Mouse (Mus musculus) neutrophil, adult 5-6 weeks (primary cell): ENCODE data around the gene Fmc1. TPM values are rescaled to one million over a fixed set of nuclear protein-coding genes. Genes with fewer than 3 reads are reported as not detected.
"Not testable (repeated sequence)": the region's sequence is repeated elsewhere in the genome, so short reads cannot be mapped to it uniquely, and the experiment has no call there.

ENCODE experiments used
- ATAC-seq: fragments of 151-379, 151-347 bp; 2 replicates; pipeline ENCODE4 v1.8.0; 2017; ENCODE audit warnings: mild to moderate bottlenecking, moderate TSS enrichment; ENCODE audit not compliant: insufficient number of reproducible peaks, poor library complexity, low FRiP score, severe bottlenecking; ENCODE audit errors: extremely low read depth
- total RNA-seq: library from RNA; stranded (forward); fragments of 200-1000 nt; gene quantifications from 2 replicates; pipeline ENCODE4 v1.2.3, GENCODE M21; 2017

Gene Fmc1
- 7.9 and 8.5 TPM in 2 replicates for total RNA-seq

DNA sequence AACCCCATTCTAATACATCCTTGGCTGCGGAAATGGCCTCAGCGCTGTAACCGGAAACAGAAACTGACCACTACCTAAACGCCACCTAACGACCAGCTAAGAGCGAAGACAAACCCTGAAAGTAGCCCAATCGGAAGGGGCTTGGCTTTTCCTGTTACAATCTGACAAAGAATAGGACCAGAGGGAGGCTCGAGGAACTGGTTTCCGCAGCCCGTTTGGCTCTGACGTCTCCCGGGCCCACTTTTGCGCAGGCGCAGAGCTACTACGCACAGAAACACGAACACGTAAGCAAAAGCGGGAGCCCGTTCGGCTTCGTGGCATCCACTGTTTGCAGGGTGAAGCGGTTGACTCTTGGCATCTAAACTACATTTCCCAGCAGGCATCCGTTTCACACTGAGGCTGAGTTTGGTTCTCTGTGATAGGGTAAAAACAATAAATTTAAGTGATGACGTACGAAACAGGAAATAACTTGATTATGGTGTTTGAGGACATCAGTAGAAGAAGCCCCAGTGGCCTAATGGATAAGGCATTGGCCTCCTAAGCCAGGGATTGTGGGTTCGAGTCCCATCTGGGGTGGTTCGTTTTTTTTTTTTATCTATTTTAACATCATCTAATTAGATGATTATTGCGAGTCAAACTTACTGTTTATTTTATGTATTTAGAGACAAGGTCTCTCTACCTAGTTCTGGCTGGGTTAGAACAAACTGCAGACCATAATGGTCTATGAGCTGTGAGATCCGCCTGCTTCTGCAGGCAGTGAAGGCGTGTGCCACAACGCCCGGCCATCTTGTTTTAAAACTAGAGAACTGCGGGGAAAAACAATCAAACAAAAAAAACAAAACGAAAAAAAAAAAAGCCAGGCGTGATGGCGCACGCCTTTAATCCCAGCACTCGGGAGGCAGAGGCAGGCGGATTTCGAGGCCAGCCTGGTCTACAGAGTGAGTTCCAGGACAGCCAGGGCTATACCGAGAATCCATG is at the start of gene Fmc1:
Fmc1 (plus strand) TSS at position 75 of the 978 bp plus-strand sequence.
- ATAC-seq = peak; percentile 86

DNA sequence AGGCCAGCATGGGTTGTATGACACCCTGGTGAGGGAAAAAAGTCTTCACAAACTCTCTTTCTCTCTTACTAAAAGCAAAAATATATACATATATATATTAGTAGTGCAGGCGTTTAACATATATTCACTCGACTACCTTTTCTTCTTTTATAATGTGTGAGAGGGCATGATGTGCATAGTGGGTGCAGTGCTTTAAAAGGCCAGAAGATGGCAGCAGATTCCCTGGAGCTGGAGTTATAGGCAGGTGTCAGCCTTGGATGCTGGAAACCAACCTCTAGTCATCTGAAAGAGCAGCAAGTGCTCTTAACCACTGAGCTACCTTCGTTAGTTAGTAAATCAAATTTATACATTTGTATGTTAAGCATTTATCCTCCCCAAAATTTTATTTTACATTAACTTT is 40.8 kb upstream of the Fmc1 start:
- peak; percentile 87 for ATAC-seq

DNA sequence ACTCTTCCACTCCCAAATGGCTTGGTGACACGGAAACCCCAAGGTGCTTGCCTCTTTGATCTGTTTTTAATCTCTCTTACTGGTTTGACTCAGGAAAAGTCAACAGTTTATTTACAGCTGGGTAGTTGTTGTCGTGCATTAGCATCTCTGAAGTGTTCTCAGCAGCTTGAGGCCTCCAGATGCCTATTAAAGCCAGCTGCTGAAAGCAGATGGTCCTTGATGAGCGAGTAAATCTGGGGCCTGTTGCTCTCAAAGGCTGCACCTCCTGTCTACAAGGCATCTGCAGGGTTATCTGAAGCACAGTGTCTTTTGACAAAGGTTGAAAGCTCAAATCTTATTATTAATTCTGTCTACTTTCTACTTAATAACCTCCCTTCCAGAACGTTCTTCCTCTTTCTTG is 37.7 kb upstream of the Fmc1 start:
- ATAC-seq = no peak

DNA sequence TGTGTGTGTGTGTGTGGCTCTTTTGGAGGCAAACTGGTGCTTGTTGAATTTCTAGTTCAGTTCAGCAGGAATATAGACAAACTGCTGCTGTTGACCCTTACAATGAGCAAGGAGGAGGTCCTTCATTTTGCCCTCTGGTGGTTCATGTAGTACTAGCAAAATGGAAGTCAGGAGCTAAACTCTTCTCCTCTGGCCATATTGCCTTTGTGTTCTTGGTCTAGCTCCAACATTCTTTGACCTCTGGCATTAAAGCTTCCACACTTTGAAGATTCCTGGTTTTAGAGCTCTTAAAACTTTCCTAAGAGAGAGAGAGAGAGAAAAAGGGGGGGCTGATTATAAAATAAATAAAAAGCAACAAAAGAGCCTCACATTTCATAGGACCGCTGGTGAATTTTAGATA is 21.2 kb upstream of the Fmc1 start:
- no peak for ATAC-seq

DNA sequence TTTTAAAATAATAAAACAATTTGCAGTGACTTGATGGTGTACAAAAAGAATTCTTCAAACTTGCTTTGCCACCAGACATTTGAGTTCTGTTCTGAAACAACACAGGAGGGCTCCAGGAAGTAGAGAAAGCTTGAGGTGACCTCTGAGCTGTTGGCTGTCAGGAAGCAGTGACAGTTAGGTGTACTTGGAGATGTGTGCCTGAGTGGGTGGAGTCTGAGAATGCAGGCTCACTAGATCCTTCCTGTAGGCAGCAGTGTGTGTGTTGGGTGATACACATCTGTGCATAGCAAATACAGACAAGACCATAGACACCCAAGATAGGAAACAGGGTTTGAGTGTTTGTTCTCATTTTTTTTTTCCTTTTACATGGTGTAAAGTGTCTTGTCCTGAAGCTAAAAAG is 20.5 kb upstream of the Fmc1 start:
- ATAC-seq = no peak

DNA sequence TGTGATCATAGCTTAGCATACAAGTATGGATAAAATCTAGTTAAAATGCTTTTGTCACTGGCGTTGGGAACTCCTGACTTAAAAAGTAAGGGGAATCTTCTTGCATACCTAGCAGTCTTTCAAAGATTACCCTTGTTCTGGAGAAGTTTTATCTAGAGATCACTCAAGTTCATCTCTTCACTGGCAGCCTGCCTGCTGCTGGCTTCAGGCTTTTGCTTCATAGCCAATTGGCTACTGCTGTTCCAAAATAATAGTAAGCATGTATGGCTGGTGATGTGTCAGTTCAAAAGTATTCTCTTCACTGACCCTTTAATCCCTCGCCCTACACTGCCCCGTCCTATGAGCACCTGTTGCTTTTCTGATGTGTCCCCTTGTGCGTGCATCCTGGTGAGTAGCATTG is 18.1 kb upstream of the Fmc1 start:
- ATAC-seq = no peak

DNA sequence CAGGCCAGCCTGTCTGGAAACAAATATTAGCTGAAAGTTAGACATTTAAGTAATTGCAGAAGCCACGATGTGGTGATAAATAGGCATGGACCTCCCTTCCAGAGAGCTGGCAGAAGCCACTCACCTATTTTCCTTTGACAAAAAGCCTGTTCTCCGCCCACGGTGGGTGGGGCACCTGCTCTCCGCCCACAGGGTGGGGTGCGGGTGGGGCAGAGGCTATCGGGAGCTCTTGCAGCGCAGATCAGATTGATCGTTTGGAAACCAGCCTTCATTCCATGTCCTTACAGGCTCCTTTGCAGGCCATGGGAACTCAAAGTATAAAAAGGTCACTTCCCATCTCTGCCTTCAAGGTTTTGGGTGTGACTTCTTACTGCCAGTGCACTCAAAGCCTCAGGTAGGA is 9.5 kb upstream of the Fmc1 start:
- ATAC-seq = no peak

DNA sequence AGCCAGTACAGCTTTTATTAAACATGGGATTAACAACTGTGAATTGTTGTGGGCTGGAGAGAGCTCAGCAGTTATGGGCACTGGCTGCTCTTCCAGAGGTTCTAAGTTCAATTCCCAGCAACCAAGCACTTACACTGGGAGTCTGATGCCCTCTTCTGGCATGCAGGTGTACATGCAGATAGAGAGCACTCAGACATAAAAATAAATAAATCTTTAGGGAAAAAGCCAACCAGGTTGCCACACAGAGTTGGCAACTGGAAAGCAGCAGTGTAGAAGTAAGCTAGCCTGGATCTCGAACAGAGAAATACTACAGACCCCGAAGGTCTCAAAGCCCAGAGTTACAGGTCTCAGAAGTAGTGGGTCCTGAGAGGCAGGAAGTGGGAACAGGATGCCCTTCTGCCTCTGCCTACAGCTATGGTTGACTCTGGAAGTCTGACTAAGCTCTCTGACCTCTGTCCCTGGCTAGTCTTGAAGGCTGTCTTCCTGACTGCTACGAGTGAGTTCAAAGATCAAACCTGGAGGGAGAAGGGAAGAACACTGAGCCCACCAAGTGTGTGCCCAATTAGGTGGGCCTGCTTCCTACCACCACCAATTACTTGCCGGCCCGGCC is 2.0 kb upstream of the Fmc1 start:
- ATAC-seq = no peak

DNA sequence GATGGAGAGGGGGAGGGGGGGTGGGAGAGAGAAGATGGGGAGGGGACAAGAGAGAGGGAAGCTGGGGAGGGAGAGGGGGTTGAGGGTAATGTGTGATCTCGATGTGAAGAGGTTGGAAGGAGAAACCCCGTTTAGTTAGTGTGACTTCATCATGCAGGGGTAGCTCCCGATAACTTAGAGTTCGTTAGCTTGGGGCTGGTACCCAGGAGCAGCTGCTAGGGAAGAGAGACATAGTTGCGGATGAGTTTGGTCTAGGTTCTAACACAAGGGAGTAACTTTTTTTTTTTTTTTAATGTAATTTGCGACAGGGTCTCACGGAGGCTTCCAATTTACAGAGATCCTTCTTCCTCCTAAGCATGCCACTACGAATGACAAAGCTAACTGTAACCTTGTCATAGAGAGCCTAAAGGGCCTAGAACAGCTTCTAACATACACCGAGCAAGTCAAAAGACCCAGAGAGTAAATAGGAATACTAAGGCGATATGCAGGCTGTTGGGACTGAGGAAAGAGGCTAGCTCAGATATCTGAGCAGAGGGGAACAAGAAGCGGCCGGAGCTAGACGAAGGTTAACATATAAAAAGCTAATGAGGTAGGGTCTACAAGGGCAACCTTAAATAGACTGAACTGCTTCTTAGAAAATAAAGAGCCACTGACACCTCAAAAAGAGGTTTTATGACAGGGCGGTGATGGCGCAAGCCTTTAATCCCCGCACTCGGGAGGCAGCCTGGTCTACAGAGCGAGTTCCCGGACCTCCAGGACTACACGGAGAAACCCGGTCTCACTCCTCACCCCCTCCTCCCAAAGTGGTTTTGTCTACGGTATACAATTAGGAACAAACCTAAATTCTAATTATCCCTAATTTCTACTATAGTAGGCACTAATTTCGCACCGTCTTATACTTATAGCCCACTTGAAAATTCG is 542 bp upstream of the Fmc1 start:
- no peak for ATAC-seq

DNA sequence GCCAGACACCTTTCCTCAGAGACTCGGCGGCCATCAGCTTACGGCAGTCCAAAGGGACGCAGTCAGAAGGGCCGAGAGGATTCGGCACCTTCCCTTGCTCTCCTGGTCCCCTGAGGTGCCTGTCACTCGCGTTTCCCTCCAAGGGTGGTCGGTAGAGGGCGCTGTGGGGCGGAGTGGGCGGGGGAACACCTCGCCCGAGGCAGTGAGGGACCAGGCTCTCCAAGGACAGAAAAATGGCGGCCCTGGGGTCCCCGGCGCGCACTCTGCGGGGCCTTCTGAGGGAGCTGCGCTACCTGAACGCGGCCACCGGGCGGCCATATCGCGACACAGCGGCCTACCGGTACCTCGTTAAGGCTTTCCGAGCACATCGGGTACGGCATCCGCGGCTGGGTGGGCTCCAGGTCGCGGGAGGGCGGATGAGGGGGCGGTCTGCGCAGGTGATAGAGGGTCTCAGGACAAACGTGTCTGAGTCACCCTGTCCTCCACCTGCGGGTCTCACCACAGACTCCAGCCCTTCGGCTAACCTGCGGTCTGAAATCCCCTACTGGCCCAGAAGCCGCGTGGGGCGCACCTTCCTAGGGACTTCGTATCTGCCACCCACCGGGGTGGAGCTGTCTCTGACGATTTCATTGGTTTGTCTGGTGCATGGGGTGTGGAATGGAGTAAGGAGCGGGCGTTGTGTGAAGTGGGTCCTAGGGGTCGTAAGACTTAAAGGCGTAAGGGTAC is 1.5 kb downstream of the Fmc1 start:
- ATAC-seq = peak; percentile 68

DNA sequence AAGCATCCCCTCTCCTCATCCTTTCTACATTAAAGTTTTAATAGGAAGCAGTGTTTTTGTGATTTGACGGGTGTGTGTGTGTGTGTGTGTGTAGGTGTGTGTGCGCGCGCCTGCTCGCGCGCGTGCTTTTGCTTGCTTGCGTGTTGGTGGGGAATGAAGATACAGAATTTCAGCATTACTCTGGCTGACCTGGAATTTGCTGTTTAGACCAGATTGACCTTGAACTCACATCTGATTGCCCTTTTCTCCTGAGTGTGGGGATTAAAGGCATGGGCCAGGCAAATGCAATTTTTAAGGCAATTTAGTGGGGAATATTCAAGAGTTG is 2.0 kb downstream of the Fmc1 start:
- ATAC-seq = no peak

DNA sequence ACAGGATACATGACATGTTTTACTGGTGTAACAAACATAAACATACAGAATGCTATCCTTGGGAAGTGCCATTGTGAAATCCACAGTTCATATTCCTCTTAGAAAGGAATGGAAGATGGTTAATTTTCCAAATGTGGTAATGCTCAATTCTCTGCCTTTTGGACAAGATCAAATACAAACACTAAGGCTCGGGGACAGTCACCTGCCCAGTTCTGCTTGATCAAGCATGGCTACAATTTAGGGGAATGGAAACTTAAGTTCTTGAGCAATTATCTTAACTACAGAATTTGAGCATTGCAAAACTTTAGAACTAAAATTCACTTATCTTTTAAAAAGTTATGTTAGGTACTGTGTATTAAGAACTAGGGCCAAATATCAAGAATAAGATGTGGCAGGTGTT is 2.5 kb downstream of the Fmc1 start:
- ATAC-seq = no peak

DNA sequence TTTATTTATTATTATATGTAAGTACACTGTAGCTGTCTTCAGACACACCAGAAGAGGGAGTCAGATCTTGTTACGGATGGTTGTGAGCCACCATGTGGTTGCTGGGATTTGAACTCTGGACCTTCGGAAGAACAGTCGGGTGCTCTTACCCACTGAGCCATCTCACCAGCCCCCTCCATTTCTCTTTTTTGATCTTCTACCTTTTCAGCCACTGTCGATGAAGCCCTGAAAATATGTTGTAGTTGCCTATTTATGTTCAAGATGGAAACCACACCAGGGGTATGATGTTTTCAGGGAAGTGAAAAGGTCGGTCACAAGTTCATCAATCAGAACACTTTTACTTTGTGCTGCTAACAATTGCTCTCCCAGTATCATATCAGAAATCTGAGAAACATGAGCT is 10.8 kb downstream of the Fmc1 start:
- not testable (repeated sequence) for ATAC-seq

DNA sequence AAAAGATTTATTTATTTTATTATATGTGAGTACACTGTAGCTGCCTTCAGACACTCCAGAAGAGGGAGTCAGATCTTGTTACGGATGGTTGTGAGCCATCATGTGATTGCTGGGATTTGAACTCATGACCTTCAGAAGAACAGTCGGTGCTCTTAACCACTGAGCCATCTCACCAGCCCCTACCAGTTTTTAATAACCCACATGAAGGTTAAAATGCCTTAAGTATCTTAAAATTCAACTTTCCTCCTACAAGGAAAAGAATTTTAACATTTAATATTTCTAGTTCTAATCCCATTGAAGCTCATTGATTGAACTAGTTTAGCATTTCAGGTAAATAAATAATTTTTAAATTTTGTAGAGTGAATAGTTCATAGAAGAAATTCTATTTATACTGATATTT is 13.7 kb downstream of the Fmc1 start:
- ATAC-seq = not testable (repeated sequence)

DNA sequence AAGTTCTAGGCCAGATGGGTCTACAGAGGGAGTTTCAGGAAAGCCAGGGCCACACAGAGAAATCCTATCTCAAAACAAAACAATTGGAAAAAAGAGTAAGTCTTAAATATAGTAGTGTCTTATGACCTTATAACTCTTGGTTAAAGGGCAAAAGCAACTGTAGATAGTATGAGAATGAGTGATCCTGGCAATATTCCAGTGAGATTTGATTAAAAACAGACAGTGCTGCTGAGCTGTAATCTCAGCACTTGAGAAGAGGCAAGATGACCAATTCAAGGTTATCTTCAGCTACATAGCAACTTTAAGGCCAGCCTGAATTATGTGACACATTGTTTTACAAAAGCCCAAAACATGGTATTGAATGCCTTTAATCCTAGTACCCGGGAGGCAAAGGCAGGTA is 14.4 kb downstream of the Fmc1 start:
- no peak for ATAC-seq

DNA sequence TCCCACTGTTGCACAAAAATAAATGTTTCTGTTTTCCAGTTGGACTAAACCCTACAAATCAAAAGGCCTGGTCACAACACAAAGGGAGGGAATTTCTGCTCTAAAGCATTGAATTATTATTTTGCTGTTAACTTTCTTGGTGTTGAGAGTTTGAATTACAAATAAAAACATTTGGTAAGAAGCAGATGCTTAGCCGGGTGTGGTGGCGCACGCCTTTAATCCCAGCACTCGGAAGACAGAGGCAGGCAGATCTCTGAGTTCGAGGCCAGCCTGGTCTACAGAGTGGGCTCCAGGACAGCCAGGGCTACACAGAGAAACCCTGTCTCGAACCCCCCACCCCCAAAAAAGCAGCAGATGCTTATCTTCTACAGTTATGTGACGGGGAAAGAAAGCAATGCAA is 15.3 kb downstream of the Fmc1 start:
- ATAC-seq = not testable (repeated sequence)

DNA sequence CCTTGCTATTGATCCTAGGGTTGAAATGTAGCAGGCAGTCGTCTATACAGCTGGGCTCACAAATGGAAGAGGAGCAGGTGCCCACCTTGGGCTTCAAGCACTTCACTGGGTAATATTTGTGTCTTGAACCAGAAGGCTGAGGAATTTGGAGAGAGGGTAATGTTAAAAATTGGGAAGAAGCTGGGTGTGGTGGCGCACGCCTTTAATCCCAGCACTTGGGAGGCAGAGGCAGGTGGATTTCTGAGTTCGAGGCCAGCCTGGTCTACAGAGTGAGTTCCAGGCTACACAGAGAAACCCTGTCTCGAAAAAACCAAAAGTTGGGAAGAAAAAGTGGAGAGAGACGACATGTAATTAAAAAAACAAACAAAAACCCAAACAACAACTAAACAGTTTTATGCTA is 16.5 kb downstream of the Fmc1 start:
- ATAC-seq = not testable (repeated sequence)

DNA sequence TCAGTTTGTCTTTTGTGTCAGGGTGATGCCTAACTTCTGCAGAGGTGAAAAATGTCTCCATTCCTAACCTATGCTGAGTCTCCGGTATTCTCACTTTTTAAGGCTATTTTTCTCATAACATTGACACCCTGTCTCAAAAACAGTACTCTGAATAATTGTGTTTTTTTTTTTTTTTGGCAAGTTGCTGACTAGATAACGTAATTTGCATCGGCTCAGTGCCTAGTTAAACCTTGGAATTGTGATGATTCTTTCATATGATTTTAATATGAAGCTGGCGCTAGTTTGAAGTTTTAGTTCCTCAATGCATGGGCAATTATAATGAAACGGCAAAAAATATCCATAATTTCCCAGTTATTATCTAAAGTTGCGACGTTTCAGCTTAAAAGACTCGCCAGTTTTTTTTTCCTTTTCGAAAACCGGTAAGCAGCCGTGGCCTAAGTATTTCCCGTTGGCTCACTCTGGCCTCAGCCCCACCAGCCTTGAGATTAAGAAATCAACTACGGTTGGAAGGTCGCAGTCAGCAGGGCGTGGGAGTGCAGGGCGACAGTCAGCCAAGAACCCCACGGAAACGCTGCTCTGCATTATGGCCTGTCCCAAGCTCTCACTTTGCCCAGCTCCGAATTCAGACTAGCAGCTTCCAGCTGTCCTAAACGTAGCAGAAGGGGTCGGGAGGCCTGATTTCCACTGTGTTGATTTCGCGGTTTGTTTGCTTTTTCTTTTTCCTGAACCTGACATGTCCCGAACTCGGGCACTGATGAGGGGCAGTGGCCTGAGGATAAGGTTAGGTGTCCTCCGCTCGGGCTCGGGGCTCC is 17.2 kb downstream of the Fmc1 start:
- peak; percentile 25; the same call in 1 of the 2 replicates for ATAC-seq
